Mouse (Mus musculus) lung, postnatal 0 days (tissue): ENCODE measurements around the gene Tgtp2.
"Not testable (repeated sequence)": the region's sequence is repeated elsewhere in the genome, so short reads cannot be mapped to it uniquely, and the experiment has no call there.

Source experiments
- CTCF ChIP-seq: IDR thresholded peaks from 2 replicates; pipeline ENCODE4 v1.5.1; 2016; ENCODE audit warnings: antibody characterized with exemption, mild to moderate bottlenecking
- EP300 ChIP-seq: IDR thresholded peaks from 2 replicates; pipeline ENCODE4 v1.6.1; 2016; ENCODE audit warnings: antibody characterized with exemption, mild to moderate bottlenecking, control low read depth

GRCm38 (mm10) chr11:49061865-49062264, 2.1 kb downstream of the Tgtp2 start:
- not testable (repeated sequence) for TF ChIP-seq CTCF, EP300
